In the genomic region with DNA sequence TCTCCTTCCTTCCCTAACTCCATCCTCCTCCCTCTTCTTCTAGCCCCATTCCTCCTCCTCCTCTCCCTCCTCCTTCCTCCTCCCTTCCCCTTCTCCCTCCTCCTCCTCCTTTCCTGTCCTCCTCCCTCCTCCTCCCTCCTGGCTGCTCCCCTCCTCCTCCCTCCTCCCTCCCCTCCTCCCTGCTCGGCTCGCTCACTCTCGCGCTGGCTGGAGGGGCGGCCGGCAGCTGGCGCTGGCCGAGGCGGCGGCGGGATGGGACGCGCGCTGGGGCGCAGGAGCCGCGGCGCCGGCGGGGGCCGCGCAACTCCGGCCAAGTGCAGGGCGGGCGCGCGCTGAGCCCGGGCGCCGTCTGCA, we compare ENCODE assay signal across 9 mouse cellular contexts. TPM values are rescaled to one million over a fixed set of nuclear protein-coding genes. Genes with fewer than 3 reads are reported as not detected.
A peak's percentile ranks its signal among the peaks of the same experiment; 100 is the strongest.
DNase-seq lines count a peak whose midpoint lies in the region; ATAC-seq and TF ChIP-seq lines count a peak whose summit lies in the region.
"Had no signal": no experiment of that assay in that cellular context is flagged by ENCODE, and none has a peak within 500 bp of the region (broad histone marks: within the 10 kb centered on the region; RNA-seq: fewer than 3 reads in every experiment).

No protein-coding gene starts in this region.

- peak overlapping the region; percentile 95 for H3K4me2 ChIP-seq in heart, embryonic 12.5 days
- peak overlapping the region; percentile 70 for H3K4me2 ChIP-seq in hindbrain, embryonic 11.5 days (replicated peaks; ENCODE audit: low read depth, low read length)
- H3K4me2 ChIP-seq in limb, embryonic 12.5 days: peak overlapping the region; percentile 91
- peak overlapping the region; percentile 93 for H3K4me2 ChIP-seq in neural tube, embryonic 14.5 days (ENCODE audit: low read depth, low read length)

- ATAC-seq in heart, embryonic 12.5 days (ENCODE audit: insufficient number of reproducible peaks, low FRiP score): peak; percentile 50
- peak; percentile 62 for ATAC-seq in hindbrain, embryonic 11.5 days (ENCODE audit: low FRiP score)
- 0 out of 2 replicates have a peak, but pooled peaks have one; percentile 34 for ATAC-seq in limb, embryonic 12.5 days (ENCODE audit: insufficient number of reproducible peaks, insufficient read depth, low FRiP score, low TSS enrichment, low read depth)
- peak; percentile 65 for ATAC-seq in neural tube, embryonic 14.5 days (ENCODE audit: low read depth)

- peak overlapping the region; percentile 62 for H3K4me3 ChIP-seq in heart, embryonic 12.5 days
- peak overlapping the region; percentile 77 for H3K4me3 ChIP-seq in cortical plate, adult 2 months (ENCODE audit: insufficient read depth, low read length)
- peak overlapping the region; percentile 46 for H3K4me3 ChIP-seq in hindbrain, embryonic 11.5 days (ENCODE audit: low read depth, low read length)
- peak overlapping the region; percentile 54 for H3K4me3 ChIP-seq in limb, embryonic 12.5 days (replicated peaks)
- H3K4me3 ChIP-seq in neural tube, embryonic 14.5 days (ENCODE audit: low read depth, low read length): peak overlapping the region; percentile 53
- H3K4me3 ChIP-seq: erythroblast, embryonic 14.5 days had no signal

- no peak for TF ChIP-seq CTCF in cortical plate, adult 2 months (IDR thresholded peaks at IDR 0.05; ENCODE audit: extremely low read depth, insufficient read depth, low read length)

- no peak for DNase-seq in heart, postnatal 36 days
- DNase-seq in hindbrain, embryonic 11.5 days (ENCODE audit: low spot score): peak; percentile 81
- DNase-seq in thymus, postnatal 25 days: no peak
- DNase-seq in urinary bladder, adult 2 months (ENCODE audit: low spot score): no peak

- no peaks in the 10 kb centered on the region for H3K36me3 ChIP-seq in heart, embryonic 12.5 days
- no peaks in the 10 kb centered on the region for H3K36me3 ChIP-seq in hindbrain, embryonic 11.5 days (ENCODE audit: control insufficient read depth, insufficient read depth, low read length)
- no peaks in the 10 kb centered on the region for H3K36me3 ChIP-seq in limb, embryonic 12.5 days
- no peaks in the 10 kb centered on the region for H3K36me3 ChIP-seq in neural tube, embryonic 14.5 days (ENCODE audit: control insufficient read depth, insufficient read depth, low read length)

- peaks cover 91% of the 10 kb centered on the region for H3K27me3 ChIP-seq in heart, embryonic 12.5 days (replicated peaks)
- H3K27me3 ChIP-seq in hindbrain, embryonic 11.5 days (ENCODE audit: control insufficient read depth, insufficient read depth, low read length): peaks cover 40% of the 10 kb centered on the region
- H3K27me3 ChIP-seq in limb, embryonic 12.5 days: peaks cover 95% of the 10 kb centered on the region
- H3K27me3 ChIP-seq in neural tube, embryonic 14.5 days (ENCODE audit: control insufficient read depth, insufficient read depth, low read length): peaks cover 14% of the 10 kb centered on the region

- WGBS in heart, embryonic 12.5 days: under 1% methylated on average over 30 of the region's 30 CpGs
- WGBS in hindbrain, embryonic 11.5 days: 0% methylated on average over 16 of the region's 30 CpGs
- 0% methylated on average over 26 of the region's 30 CpGs for whole genome bisulfite sequencing in limb, embryonic 12.5 days
- WGBS in neural tube, embryonic 14.5 days: 0% methylated on average over 30 of the region's 30 CpGs

- H3K9me3 ChIP-seq in heart, embryonic 12.5 days (replicated peaks): no peaks in the 10 kb centered on the region
- no peaks in the 10 kb centered on the region for H3K9me3 ChIP-seq in hindbrain, embryonic 11.5 days (ENCODE audit: control insufficient read depth, low read length)
- H3K9me3 ChIP-seq in limb, embryonic 12.5 days: peaks cover 3% of the 10 kb centered on the region; the same call in 1 of the 2 replicates
- no peaks in the 10 kb centered on the region for H3K9me3 ChIP-seq in neural tube, embryonic 14.5 days (ENCODE audit: control insufficient read depth, low read length)

- peaks cover 14% of the 10 kb centered on the region for H3K4me1 ChIP-seq in heart, embryonic 12.5 days (replicated peaks)
- peaks cover 2% of the 10 kb centered on the region; the same call in 1 of the 2 replicates for H3K4me1 ChIP-seq in cortical plate, adult 2 months (ENCODE audit: control insufficient read depth, insufficient read depth, low read length)
- peaks cover 5% of the 10 kb centered on the region for H3K4me1 ChIP-seq in hindbrain, embryonic 11.5 days (replicated peaks; ENCODE audit: control insufficient read depth, insufficient read depth, low read length)
- peaks cover 19% of the 10 kb centered on the region for H3K4me1 ChIP-seq in limb, embryonic 12.5 days (replicated peaks)
- peaks cover 12% of the 10 kb centered on the region; the same call in 1 of the 2 replicates for H3K4me1 ChIP-seq in neural tube, embryonic 14.5 days (ENCODE audit: control insufficient read depth, insufficient read depth, low read length)

- H3K9ac ChIP-seq in heart, embryonic 12.5 days: peak overlapping the region; percentile 57
- peak overlapping the region; percentile 49 for H3K9ac ChIP-seq in hindbrain, embryonic 11.5 days (ENCODE audit: low read depth, low read length)
- peak overlapping the region; percentile 52 for H3K9ac ChIP-seq in limb, embryonic 12.5 days (replicated peaks)
- peak overlapping the region; percentile 74 for H3K9ac ChIP-seq in neural tube, embryonic 14.5 days (replicated peaks; ENCODE audit: low read depth, low read length)

- TF ChIP-seq POLR2A in cortical plate, adult 2 months (IDR thresholded peaks at IDR 0.05; ENCODE audit: extremely low read depth, insufficient read depth, low read length): 0 out of 2 replicates have a peak, but pooled peaks have one; percentile 28

- H3K27ac ChIP-seq in heart, embryonic 12.5 days (ENCODE audit: poor library complexity, severe bottlenecking): no peak overlapping the region
- peak overlapping the region; percentile 98 for H3K27ac ChIP-seq in cortical plate, adult 2 months (ENCODE audit: insufficient read depth, low read length)
- no peak overlapping the region for H3K27ac ChIP-seq in hindbrain, embryonic 11.5 days (ENCODE audit: low read depth, low read length)
- no peak overlapping the region for H3K27ac ChIP-seq in limb, embryonic 12.5 days
- peak overlapping the region; percentile 57; the same call in 1 of the 2 replicates for H3K27ac ChIP-seq in neural tube, embryonic 14.5 days (ENCODE audit: low read depth, low read length)

- intact Hi-C loops in heart, postnatal 36 days (cut with DNase I): loop anchor here (5.0 kb wide), 1 partner anchor 430 kb away; no protein-coding TSS in a partner anchor

RNA-seq across cellular contexts. Expression of gene Tmem132b, which starts 0.6 kb away (rescaled TPM):
- not detected in 2 replicates for polyA plus RNA-seq in heart, embryonic 12.5 days (2016; fragmentation: Nextera tagmentation; extraction: Ambion mirVana)
- total RNA-seq in heart, postnatal 36 days (2021): not detected
- polyA plus RNA-seq in cortical plate, adult 2 months (2012; rRNA removed): 31.5 and 36.1 TPM in 2 replicates
- polyA plus RNA-seq in hindbrain, embryonic 11.5 days (2014; fragmentation: Nextera tagmentation; extraction: Ambion mirVana): 0.70 and 0.74 TPM in 2 replicates
- 0.13 and 0.19 TPM in 2 replicates for polyA plus RNA-seq in limb, embryonic 12.5 days (2016; fragmentation: Nextera tagmentation; extraction: Ambion mirVana)
- polyA plus RNA-seq in neural tube, embryonic 14.5 days (2014; fragmentation: Nextera tagmentation; extraction: Ambion mirVana): 5.5 and 6.2 TPM in 2 replicates
- 0.03 and 0.04 TPM in 2 replicates for polyA plus RNA-seq in urinary bladder, adult 2 months (2012; rRNA removed)
- polyA plus RNA-seq: erythroblast, embryonic 14.5 days had no signal

RNA-seq across cellular contexts. Expression of gene Aacs, which starts 56.6 kb away (rescaled TPM):
- polyA plus RNA-seq in heart, embryonic 12.5 days (2016; fragmentation: Nextera tagmentation; extraction: Ambion mirVana): 16.1 and 17.2 TPM in 2 replicates
- 1 to 10 TPM; 3.6 to 4.1 TPM for total RNA-seq in heart, postnatal 36 days (2021)
- polyA plus RNA-seq in cortical plate, adult 2 months (2012; rRNA removed): 51.5 and 51.8 TPM in 2 replicates
- polyA plus RNA-seq in hindbrain, embryonic 11.5 days (2014; fragmentation: Nextera tagmentation; extraction: Ambion mirVana): 48.6 and 50.1 TPM in 2 replicates
- 35.7 and 40.1 TPM in 2 replicates for polyA plus RNA-seq in limb, embryonic 12.5 days (2016; fragmentation: Nextera tagmentation; extraction: Ambion mirVana)
- 78.9 and 79.8 TPM in 2 replicates for polyA plus RNA-seq in neural tube, embryonic 14.5 days (2014; fragmentation: Nextera tagmentation; extraction: Ambion mirVana)
- polyA plus RNA-seq in urinary bladder, adult 2 months (2012; rRNA removed): 27.3 and 40.5 TPM in 2 replicates

Comparison
In these comparisons a context has a peak if more than half of its experiments do, and no peak if none do; other contexts are left out.
1. H3K27ac ChIP-seq: peak in cortical plate, adult 2 months (single experiment) and neural tube, embryonic 14.5 days (single experiment); none in heart, embryonic 12.5 days (single experiment), hindbrain, embryonic 11.5 days (single experiment) and limb, embryonic 12.5 days (single experiment).
2. Peak in every context shown above with its lines, with median percentiles within 50 percentile points of each other: ATAC-seq, H3K4me2 ChIP-seq, H3K4me3 ChIP-seq and H3K9ac ChIP-seq.